Mouse (Mus musculus) forebrain, embryonic 15.5 days (tissue): ENCODE data around the gene H2-M5. TPM values are rescaled to one million over a fixed set of nuclear protein-coding genes. Genes with fewer than 3 reads are reported as not detected.

ENCODE experiments used
- ATAC-seq: fragments of 200-750 bp; cut with Nextera tagmentation; replicated peaks from 2 replicates; pipeline ENCODE4 v1.8.0; 2017; ENCODE audit warnings: mild to moderate bottlenecking, moderate TSS enrichment, moderate library complexity
- H3K27ac ChIP-seq: fragments of 300-500 bp; sonication (generic); replicated peaks from 2 replicates; pipeline ENCODE4 v1.5.1; 2015; ENCODE audit warnings: mild to moderate bottlenecking, inconsistent platforms
- H3K27me3 ChIP-seq: fragments of 300-500 bp; sonication (generic); 2 replicates; pipeline ENCODE4 v1.6.1; 2015; ENCODE audit warnings: inconsistent platforms
- H3K36me3 ChIP-seq: fragments of 300-500 bp; sonication (generic); 2 replicates; pipeline ENCODE4 v1.6.1; 2015; ENCODE audit warnings: mild to moderate bottlenecking, inconsistent platforms
- H3K4me1 ChIP-seq: fragments of 300-500 bp; sonication (generic); 2 replicates; pipeline ENCODE4 v1.6.1; 2015; ENCODE audit warnings: inconsistent platforms
- H3K4me2 ChIP-seq: fragments of 300-500 bp; sonication (generic); replicated peaks from 2 replicates; pipeline ENCODE4 v1.6.1; 2015; ENCODE audit warnings: mild to moderate bottlenecking, inconsistent platforms
- H3K4me3 ChIP-seq: fragments of 300-500 bp; sonication (generic); 2 replicates; pipeline ENCODE4 v1.5.1; 2015; ENCODE audit warnings: mild to moderate bottlenecking, inconsistent platforms
- H3K9ac ChIP-seq: fragments of 300-500 bp; sonication (generic); replicated peaks from 2 replicates; pipeline ENCODE4 v1.6.1; 2015; ENCODE audit warnings: mild to moderate bottlenecking, inconsistent platforms
- H3K9me3 ChIP-seq: fragments of 300-500 bp; sonication (generic); 2 replicates; pipeline ENCODE4 v1.6.1; 2016; ENCODE audit warnings: inconsistent platforms
- WGBS: fragments of 180-500 bp; shearing (Covaris S2); methylation state at CpG from one replicate; pipeline ENCODE4 v1.1.7; 2015; ENCODE audit warnings: mixed read lengths; 5-methylcytosine and 5-hydroxymethylcytosine counted together
- polyA plus RNA-seq: library from polyadenylated mRNA; unstranded; fragments of >200 nt; fragmentation: Nextera tagmentation; extraction: Ambion mirVana; gene quantifications from 2 replicates; pipeline ENCODE4 v1.2.1, GENCODE M21; 2015

H2-M5 gene
- polyA plus RNA-seq, 1 experiment from 2014 or later = 2.0 TPM

GRCm38 (mm10) chr17:36942791-36943471 is 46.4 kb downstream of the H2-M5 start, which contains the start of gene Rnf39:
TSS of gene Rnf39 (plus strand) at chr17:36942918.
- H3K9ac ChIP-seq = peak within 1 kb of the TSS; percentile 42
- peaks cover 26% of the 10 kb centered on the region for H3K4me1 ChIP-seq
- 3% methylated on average over 59 of the region's 59 CpGs for WGBS
- peak within 1 kb of the TSS; percentile 39 for H3K4me3 ChIP-seq
- H3K9me3 ChIP-seq = no peaks in the 10 kb centered on the region
- H3K27ac ChIP-seq = no peak within 1 kb of the TSS
- H3K36me3 ChIP-seq = no peaks in the 10 kb centered on the region
- peak within 1 kb of the TSS; percentile 63 for H3K4me2 ChIP-seq
- peaks cover 59% of the 10 kb centered on the region for H3K27me3 ChIP-seq
- 0 out of 2 replicates have a peak, but pooled peaks have one; percentile 5 for ATAC-seq

DNA sequence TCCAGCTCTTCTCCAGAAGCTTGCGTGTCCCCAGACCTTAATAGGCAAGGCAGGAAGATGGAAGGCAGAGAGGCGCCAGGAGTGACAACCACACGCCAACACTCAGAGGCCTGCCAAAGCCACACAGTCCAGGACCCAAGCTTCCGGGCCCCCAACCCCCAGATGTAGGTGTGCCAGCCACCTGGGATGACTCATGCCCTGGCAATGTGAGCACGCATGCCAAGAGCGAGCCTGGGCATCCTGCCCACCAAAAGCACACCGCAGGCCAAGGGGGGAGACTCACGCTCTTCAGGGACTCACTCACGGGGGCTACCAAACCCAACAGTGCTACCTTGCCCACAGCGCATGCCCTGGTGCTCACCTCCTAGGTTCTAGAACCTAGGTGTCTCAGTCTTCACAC is 46.9 kb downstream of the H2-M5 start:
- Histone ChIP-seq H3K9ac (peak overlapping the region; percentile 42; the same call in 1 of the 2 replicates), H3K36me3 (no peaks in the 10 kb centered on the region), H3K4me2 (peak overlapping the region; percentile 63), H3K27ac (no peak overlapping the region), H3K9me3 (no peaks in the 10 kb centered on the region), H3K27me3 (peaks cover 59% of the 10 kb centered on the region), H3K4me3 (peak overlapping the region; percentile 39), H3K4me1 (peaks cover 22% of the 10 kb centered on the region)
- ATAC-seq = peak; percentile 20; the same call in 1 of the 2 replicates
- WGBS = 39% methylated on average over 10 of the region's 10 CpGs

GRCm38 (mm10) chr17:36938056-36938455 is 51.3 kb downstream of the H2-M5 start:
- ATAC-seq = no peak

More at GRCm38 (mm10) chr17:36938056-36938455, 51.3 kb downstream of the H2-M5 start:
- WGBS = 78% methylated on average over 2 of the region's 2 CpGs
- Histone ChIP-seq H3K4me2 (no peak overlapping the region), H3K27me3 (peaks cover 29% of the 10 kb centered on the region), H3K4me3 (no peak overlapping the region), H3K4me1 (peaks cover 8% of the 10 kb centered on the region), H3K27ac (no peak overlapping the region), H3K9ac (no peak overlapping the region), H3K9me3 (no peaks in the 10 kb centered on the region), H3K36me3 (no peaks in the 10 kb centered on the region)

Other genes starting within 250 kb of the H2-M5 start
- not detected in 2 replicates for gene H2-M10.5, start 216.6 kb downstream of the H2-M5 start, polyA plus RNA-seq
- not detected in 2 replicates for gene H2-M10.6, start 177.4 kb downstream of the H2-M5 start, polyA plus RNA-seq
- gene Trim26, start 152.4 kb downstream of the H2-M5 start, polyA plus RNA-seq = 34.2 and 36.0 TPM in 2 replicates
- 0.18 and 0.51 TPM in 2 replicates for gene Trim15, start 122.3 kb downstream of the H2-M5 start, polyA plus RNA-seq
- 1.2 and 1.8 TPM in 2 replicates for gene Trim10, start 120.0 kb downstream of the H2-M5 start, polyA plus RNA-seq
- gene Trim40, start 99.4 kb downstream of the H2-M5 start, polyA plus RNA-seq = not detected in 2 replicates
- not detected in 2 replicates for gene Trim31, start 91.4 kb downstream of the H2-M5 start, polyA plus RNA-seq
- 0.78 and 0.80 TPM in 2 replicates for gene Rnf39, start 46.6 kb downstream of the H2-M5 start, polyA plus RNA-seq
- 156 and 164 TPM in 2 replicates for gene Ppp1r11, start 37.8 kb downstream of the H2-M5 start, polyA plus RNA-seq
- gene Znrd1, start 31.0 kb downstream of the H2-M5 start, polyA plus RNA-seq = 71.2 and 74.1 TPM in 2 replicates
- gene Znrd1as, start 30.9 kb downstream of the H2-M5 start, polyA plus RNA-seq = 5.1 and 5.9 TPM in 2 replicates
- 0.37 TPM in 1 of 2 replicates, not detected in the other for gene 2410137M14Rik, start 8.3 kb downstream of the H2-M5 start, polyA plus RNA-seq
- gene Zfp57, start 11.6 kb upstream of the H2-M5 start, polyA plus RNA-seq = 329 and 340 TPM in 2 replicates
- 1.9 and 2.4 TPM in 2 replicates for gene Mog, start 33.9 kb upstream of the H2-M5 start, polyA plus RNA-seq
- 50.9 and 53.1 TPM in 2 replicates for gene Gabbr1, start 56.4 kb upstream of the H2-M5 start, polyA plus RNA-seq
- gene Olfr90, start 99.0 kb upstream of the H2-M5 start, polyA plus RNA-seq = not detected in 2 replicates
- gene Olfr91, start 108.7 kb upstream of the H2-M5 start, polyA plus RNA-seq = not detected in 2 replicates
- not detected in 2 replicates for gene Olfr92, start 130.6 kb upstream of the H2-M5 start, polyA plus RNA-seq
- gene Olfr93, start 172.0 kb upstream of the H2-M5 start, polyA plus RNA-seq = not detected in 2 replicates
- not detected in 2 replicates for gene Ubd, start 204.4 kb upstream of the H2-M5 start, polyA plus RNA-seq
- not detected in 2 replicates for gene Olfr94, start 211.5 kb upstream of the H2-M5 start, polyA plus RNA-seq
- gene Olfr95, start 223.6 kb upstream of the H2-M5 start, polyA plus RNA-seq = not detected in 2 replicates
- gene Olfr96, start 230.6 kb upstream of the H2-M5 start, polyA plus RNA-seq = not detected in 2 replicates
- not detected in 2 replicates for gene Olfr97, start 247.8 kb upstream of the H2-M5 start, polyA plus RNA-seq